Mouse (Mus musculus) cerebellum, adult 2 months (tissue): ENCODE measurements around the gene Masp1. TPM values are rescaled to one million over a fixed set of nuclear protein-coding genes. Genes with fewer than 3 reads are reported as not detected.

Experiments used
- DNase-seq, 2 experiments: peaks; one replicate each; pipeline ENCODE4 v3.0.0; 2021
- H3K27ac ChIP-seq: fragments of 200-500 bp; 2 replicates; pipeline ENCODE4 v1.5.1; 2012; ENCODE audit warnings: low read length, control low read depth, inconsistent platforms; ENCODE audit not compliant: insufficient read depth
- H3K27me3 ChIP-seq: fragments of 200-500 bp; 2 replicates; pipeline ENCODE4 v1.6.1; 2012; ENCODE audit warnings: inconsistent platforms, mild to moderate bottlenecking, low read length, moderate library complexity; ENCODE audit not compliant: control insufficient read depth, insufficient read depth
- H3K4me1 ChIP-seq: fragments of 200-500 bp; 2 replicates; pipeline ENCODE4 v1.6.1; 2011; ENCODE audit warnings: low read length; ENCODE audit not compliant: control insufficient read depth, insufficient read depth
- H3K4me3 ChIP-seq: fragments of 200-500 bp; replicated peaks from 2 replicates; pipeline ENCODE3; 2011; ENCODE audit warnings: mild to moderate bottlenecking, low read depth, low read length, control low read depth; ENCODE audit not compliant: insufficient read depth
- CTCF ChIP-seq: fragments of 200-500 bp; IDR thresholded peaks from 2 replicates; pipeline ENCODE4 v1.5.1; 2011; ENCODE audit warnings: low read depth, mild to moderate bottlenecking, control low read depth, low read length, moderate library complexity, borderline replicate concordance; ENCODE audit not compliant: insufficient read depth
- POLR2A ChIP-seq: fragments of 200-500 bp; IDR thresholded peaks from 2 replicates; pipeline ENCODE4 v1.6.1; 2011; ENCODE audit warnings: low read length, control low read depth, borderline replicate concordance; ENCODE audit not compliant: insufficient read depth
- WGBS: fragments of 180-500 bp; shearing (Covaris S2); methylation state at CpG from one replicate; pipeline ENCODE4 v1.1.7; 2018; 5-methylcytosine and 5-hydroxymethylcytosine counted together
- polyA plus RNA-seq: library from polyadenylated mRNA; depleted of rRNA; stranded (reverse); fragments of >200 nt; gene quantifications from 2 replicates; pipeline ENCODE4 v1.2.3, GENCODE M21; 2012

Masp1 gene
- polyA plus RNA-seq, 1 experiment = 13.7 TPM

GRCm38 (mm10) chr16:23475651-23476050 lies 45.0 kb downstream of the Masp1 start:
- WGBS = 93% methylated on average over 4 of the region's 4 CpGs

GRCm38 (mm10) chr16:23472046-23472445 lies 48.6 kb downstream of the Masp1 start:
- DNase-seq = no peak
- no peaks in the 10 kb centered on the region; the same call in 1 of the 2 replicates for H3K4me1 ChIP-seq
- H3K27ac ChIP-seq = no peak overlapping the region
- TF ChIP-seq POLR2A = no peak
- TF ChIP-seq CTCF = no peak
- no peak overlapping the region for H3K4me3 ChIP-seq
- no peaks in the 10 kb centered on the region for H3K27me3 ChIP-seq
- 53% methylated on average over 3 of the region's 3 CpGs for WGBS

More at GRCm38 (mm10) chr16:23475651-23476050, 45.0 kb downstream of the Masp1 start:
- H3K27me3 ChIP-seq = no peaks in the 10 kb centered on the region
- no peak overlapping the region for H3K27ac ChIP-seq
- TF ChIP-seq CTCF = no peak
- TF ChIP-seq POLR2A = no peak
- H3K4me3 ChIP-seq = no peak overlapping the region
- H3K4me1 ChIP-seq = no peaks in the 10 kb centered on the region
- DNase-seq = no peak

GRCm38 (mm10) chr16:23471551-23471950 lies 49.1 kb downstream of the Masp1 start:
- WGBS = 93% methylated on average over 6 of the region's 6 CpGs
- no peak for DNase-seq
- Histone ChIP-seq H3K4me3 (no peak overlapping the region), H3K4me1 (no peaks in the 10 kb centered on the region; the same call in 1 of the 2 replicates), H3K27ac (no peak overlapping the region), H3K27me3 (no peaks in the 10 kb centered on the region)
- TF ChIP-seq POLR2A = no peak
- no peak for TF ChIP-seq CTCF

- Histone ChIP-seq H3K4me3 (no peak overlapping the region), H3K27me3 (no peaks in the 10 kb centered on the region), H3K27ac (no peak overlapping the region), H3K4me1 (no peaks in the 10 kb centered on the region)
- DNase-seq = no peak
- WGBS = 89% methylated on average over 4 of the region's 4 CpGs
- no peak for TF ChIP-seq POLR2A
- no peak for TF ChIP-seq CTCF
Measured at GRCm38 (mm10) chr16:23463671-23464347, 56.8 kb downstream of the Masp1 start.

- WGBS = 37% methylated on average over 7 of the region's 7 CpGs
- Histone ChIP-seq H3K4me3 (no peak overlapping the region), H3K27ac (no peak overlapping the region), H3K4me1 (peaks cover 2% of the 10 kb centered on the region), H3K27me3 (no peaks in the 10 kb centered on the region)
- TF ChIP-seq CTCF = no peak
- TF ChIP-seq POLR2A = no peak
- DNase-seq = no peak
Measured at GRCm38 (mm10) chr16:23458906-23459588, 61.6 kb downstream of the Masp1 start.

GRCm38 (mm10) chr16:23457338-23457737 lies 63.3 kb downstream of the Masp1 start:
- TF ChIP-seq CTCF (no peak), POLR2A (no peak)
- H3K27me3 ChIP-seq = no peaks in the 10 kb centered on the region
- 98% methylated on average over 5 of the region's 5 CpGs for WGBS
- H3K4me1 ChIP-seq = peaks cover 2% of the 10 kb centered on the region
- DNase-seq = no peak
- no peak overlapping the region for H3K4me3 ChIP-seq
- no peak overlapping the region for H3K27ac ChIP-seq

GRCm38 (mm10) chr16:23456534-23456933 lies 64.1 kb downstream of the Masp1 start:
- no peak overlapping the region for H3K4me3 ChIP-seq
- peak; percentile 51 to 75 for DNase-seq
- no peak overlapping the region for H3K27ac ChIP-seq
- 17% methylated on average over 3 of the region's 3 CpGs for WGBS
- peaks cover 2% of the 10 kb centered on the region for H3K4me1 ChIP-seq
- no peaks in the 10 kb centered on the region for H3K27me3 ChIP-seq
- TF ChIP-seq CTCF (no peak), POLR2A (no peak)

GRCm38 (mm10) chr16:23454376-23454775 lies 66.2 kb downstream of the Masp1 start:
- Histone ChIP-seq H3K4me3 (no peak overlapping the region), H3K27ac (no peak overlapping the region), H3K27me3 (no peaks in the 10 kb centered on the region), H3K4me1 (peaks cover 2% of the 10 kb centered on the region)
- no peak for DNase-seq
- TF ChIP-seq POLR2A (no peak), CTCF (no peak)
- 79% methylated on average over 6 of the region's 6 CpGs for WGBS
